In the genomic region with DNA sequence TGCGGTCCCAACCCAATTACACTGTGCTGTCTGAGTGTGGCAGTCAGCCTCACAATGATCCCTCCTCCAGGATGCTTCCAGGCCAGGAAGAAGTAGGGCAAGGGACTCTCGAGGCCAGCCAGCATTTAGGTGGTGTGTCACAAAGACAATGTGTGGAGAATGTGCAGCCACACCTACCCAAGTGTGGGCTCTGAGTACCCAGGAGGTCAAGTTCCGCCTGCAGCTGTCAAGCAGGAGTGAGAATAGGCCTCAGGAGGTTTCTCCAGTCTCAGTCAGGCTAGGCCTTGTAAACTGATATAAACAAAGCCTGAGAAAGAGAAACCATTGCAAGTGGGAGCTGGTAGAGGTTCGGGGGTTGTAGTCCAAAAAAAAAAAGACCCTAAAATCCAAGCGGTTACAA, we compare ENCODE assay signal across 25 mouse cellular contexts.
DNase-seq lines count a peak whose midpoint lies in the region; ATAC-seq and TF ChIP-seq lines count a peak whose summit lies in the region.
"Had no signal": no experiment of that assay in that cellular context is flagged by ENCODE, and none has a peak within 500 bp of the region (broad histone marks: within the 10 kb centered on the region; RNA-seq: fewer than 3 reads in every experiment).

No protein-coding gene starts in this region.

- no peak for TF ChIP-seq POLR2A in limb, embryonic 14.5 days (IDR thresholded peaks at IDR 0.05; ENCODE audit: borderline replicate concordance, extremely low read depth, insufficient read depth, insufficient read length)

- WGBS in forebrain, embryonic 10.5 days = 89% methylated on average over 5 of the region's 5 CpGs
- 84% methylated on average over 5 of the region's 5 CpGs for WGBS in forebrain, embryonic 15.5 days
- 57% methylated on average over 5 of the region's 5 CpGs for WGBS in limb, embryonic 14.5 days

- H3K9ac ChIP-seq in forebrain, embryonic 15.5 days (replicated peaks) = no peak overlapping the region
- no peak overlapping the region for H3K9ac ChIP-seq in limb, embryonic 14.5 days (ENCODE audit: low read depth, low read length, severe bottlenecking)
- H3K9ac ChIP-seq: embryonic facial prominence, embryonic 13.5 days; heart, embryonic 13.5 days; hindbrain, embryonic 15.5 days had no signal

- no peak overlapping the region for H3K4me2 ChIP-seq in forebrain, embryonic 15.5 days (replicated peaks)
- no peak overlapping the region for H3K4me2 ChIP-seq in limb, embryonic 14.5 days (replicated peaks; ENCODE audit: low read depth, low read length, severe bottlenecking)
- H3K4me2 ChIP-seq: embryonic facial prominence, embryonic 13.5 days; heart, embryonic 13.5 days; hindbrain, embryonic 15.5 days had no signal

- no peaks in the 10 kb centered on the region for H3K27me3 ChIP-seq in forebrain, embryonic 10.5 days (ENCODE audit: poor library complexity, severe bottlenecking)
- H3K27me3 ChIP-seq in forebrain, embryonic 15.5 days = no peaks in the 10 kb centered on the region
- no peaks in the 10 kb centered on the region for H3K27me3 ChIP-seq in limb, embryonic 14.5 days (ENCODE audit: control insufficient read depth, insufficient read depth, low read length)
- H3K27me3 ChIP-seq: CH12.LX; embryonic facial prominence, embryonic 13.5 days; heart, embryonic 13.5 days; hindbrain, embryonic 15.5 days had no signal

- H3K27ac ChIP-seq in forebrain, embryonic 10.5 days = peak overlapping the region; percentile 36; the same call in 1 of the 2 replicates
- no peak overlapping the region for H3K27ac ChIP-seq in forebrain, embryonic 15.5 days (replicated peaks)
- H3K27ac ChIP-seq in layer of hippocampus, adult 2 months = 0 out of 2 replicates have a peak overlapping the region, but pooled peaks have one; percentile 46
- no peak overlapping the region for H3K27ac ChIP-seq in limb, embryonic 14.5 days (replicated peaks; ENCODE audit: low read depth, low read length)
- H3K27ac ChIP-seq: embryonic facial prominence, embryonic 13.5 days; heart, adult 2 months; heart, embryonic 10.5 days; heart, embryonic 13.5 days; hindbrain, embryonic 15.5 days had no signal

- no peak overlapping the region for H3K4me3 ChIP-seq in forebrain, embryonic 10.5 days
- no peak overlapping the region for H3K4me3 ChIP-seq in forebrain, embryonic 15.5 days
- H3K4me3 ChIP-seq in layer of hippocampus, adult 2 months = no peak overlapping the region
- no peak overlapping the region for H3K4me3 ChIP-seq in limb, embryonic 14.5 days (replicated peaks; ENCODE audit: low read length)
- H3K4me3 ChIP-seq: embryonic facial prominence, embryonic 13.5 days; heart, adult 2 months; heart, embryonic 10.5 days; heart, embryonic 13.5 days; hindbrain, embryonic 15.5 days had no signal

- no peak for ATAC-seq in forebrain, embryonic 15.5 days (replicated peaks)
- ATAC-seq in limb, embryonic 14.5 days (ENCODE audit: low FRiP score, low read depth) = peak; percentile 65; the same call in 1 of the 2 replicates
- ATAC-seq: forebrain, embryonic 14.5 days had no signal

- no peak for TF ChIP-seq CTCF in layer of hippocampus, adult 2 months (conservative IDR thresholded peaks at IDR 0.05)

- no peaks in the 10 kb centered on the region for H3K36me3 ChIP-seq in forebrain, embryonic 10.5 days (replicated peaks)
- no peaks in the 10 kb centered on the region for H3K36me3 ChIP-seq in forebrain, embryonic 15.5 days
- no peaks in the 10 kb centered on the region for H3K36me3 ChIP-seq in limb, embryonic 14.5 days (ENCODE audit: control insufficient read depth, insufficient read depth, low read length)
- H3K36me3 ChIP-seq: embryonic facial prominence, embryonic 13.5 days; heart, embryonic 10.5 days; heart, embryonic 13.5 days; hindbrain, embryonic 15.5 days had no signal

- H3K9me3 ChIP-seq in forebrain, embryonic 10.5 days = no peaks in the 10 kb centered on the region
- no peaks in the 10 kb centered on the region for H3K9me3 ChIP-seq in forebrain, embryonic 15.5 days
- no peaks in the 10 kb centered on the region for H3K9me3 ChIP-seq in limb, embryonic 14.5 days (ENCODE audit: control insufficient read depth, low read length)
- H3K9me3 ChIP-seq: embryonic facial prominence, embryonic 13.5 days; heart, embryonic 10.5 days; heart, embryonic 13.5 days; hindbrain, embryonic 15.5 days had no signal

- no peaks in the 10 kb centered on the region for H3K4me1 ChIP-seq in forebrain, embryonic 10.5 days
- H3K4me1 ChIP-seq in forebrain, embryonic 15.5 days = no peaks in the 10 kb centered on the region
- no peaks in the 10 kb centered on the region; the same call in 1 of the 2 replicates for H3K4me1 ChIP-seq in limb, embryonic 14.5 days (ENCODE audit: control insufficient read depth, insufficient read depth, low read length)
- H3K4me1 ChIP-seq: embryonic facial prominence, embryonic 13.5 days; heart, embryonic 13.5 days; hindbrain, embryonic 15.5 days had no signal

- no peak for DNase-seq in forebrain, embryonic 10.5 days (ENCODE audit: extremely low spot score, low spot score)
- no peak for DNase-seq in layer of hippocampus, adult 2 months (ENCODE audit: low spot score in 2 of 2)
- no peak for DNase-seq in layer of hippocampus, adult 9-11 months
- peak; percentile 43 for DNase-seq in R1 (ENCODE audit: low read depth, low spot score)
- no peak for DNase-seq in limb, embryonic 14.5 days (ENCODE audit: low spot score)
- no peak for DNase-seq in thymus, postnatal 36 days
- DNase-seq: adrenal gland, postnatal 10 days; adrenal gland, postnatal 36 days; B cell, adult 2 months; cerebellum, adult 18-20 months; cerebellum, adult 9-11 months; cerebellum, postnatal 25 days; gastrocnemius, postnatal 10 days; gastrocnemius, postnatal 36 days; heart, adult 2 months; heart, postnatal 14 days; heart, postnatal 4 days; kidney, adult 11 months had no signal

Comparison
In these comparisons a context has a peak if more than half of its experiments do, and no peak if none do; other contexts are left out.
1. H3K27ac ChIP-seq: peak in forebrain, embryonic 10.5 days (single experiment) and layer of hippocampus, adult 2 months (single experiment); none in forebrain, embryonic 15.5 days (single experiment) and limb, embryonic 14.5 days (single experiment).